Mouse (Mus musculus) E14TG2a.4 (cell line): ENCODE measurements around the gene Rmdn3.

Source experiments
- CTCF ChIP-seq: conservative IDR thresholded peaks from 2 replicates; pipeline ENCODE4 v1.5.1; 2014; ENCODE audit warnings: low read length
- POU5F1 ChIP-seq: IDR thresholded peaks from 2 replicates; pipeline ENCODE4 v1.6.1; 2014; ENCODE audit warnings: low read length, borderline replicate concordance

- no peak for TF ChIP-seq CTCF
- no peak for TF ChIP-seq POU5F1
Observed at GRCm38 (mm10) chr2:119163135-119163534, 6.3 kb upstream of the Rmdn3 start.
